Mouse (Mus musculus) MEL (cell line): Measurements from ENCODE around the gene Hps6. TPM values are rescaled to one million over a fixed set of nuclear protein-coding genes. Genes with fewer than 3 reads are reported as not detected.
A peak's percentile ranks its signal among the peaks of the same experiment; 100 is the strongest.

ENCODE experiments used
- DNase-seq: peaks from one replicate; pipeline ENCODE4 v3.0.0; 2011; ENCODE audit warnings: low read depth, low spot score
- H3K27ac ChIP-seq: 2 replicates; pipeline ENCODE4 v1.5.1; 2012; ENCODE audit warnings: low read depth, mild to moderate bottlenecking, control low read depth, low read length, moderate library complexity; ENCODE audit not compliant: control insufficient read depth
- H3K27me3 ChIP-seq, 2 experiments: fragments of 150-350 bp in 1 of 2; sonication (generic) in 1 of 2; 2 replicates each; pipeline ENCODE4 v1.6.1; 2012; ENCODE audit warnings: low read length in 2 of 2, mild to moderate bottlenecking in 2 of 2, improper control_type of control experiment in 1 of 2, moderate library complexity in 1 of 2; ENCODE audit not compliant: insufficient read depth in 2 of 2, control insufficient read depth in 1 of 2
- H3K36me3 ChIP-seq, 2 experiments: 2 replicates each; pipeline ENCODE4 v1.6.1; 2012 to 2014; ENCODE audit warnings: low read length in 2 of 2, improper control_type of control experiment in 1 of 2, inconsistent platforms in 1 of 2, mild to moderate bottlenecking in 1 of 2; ENCODE audit not compliant: insufficient read depth in 2 of 2, control insufficient read depth in 1 of 2
- H3K4me1 ChIP-seq, 2 experiments: fragments of 150-350 bp in 1 of 2; sonication (generic) in 1 of 2; 2 replicates each; pipeline ENCODE4 v1.6.1; 2012; ENCODE audit warnings: low read length in 2 of 2, improper control_type of control experiment in 1 of 2, mild to moderate bottlenecking in 1 of 2; ENCODE audit not compliant: insufficient read depth in 2 of 2, control insufficient read depth in 1 of 2
- H3K4me3 ChIP-seq, 2 experiments: fragments of 150-350 bp in 1 of 2; sonication (generic) in 1 of 2; 2 replicates each; pipeline ENCODE4 v1.5.1; 2012; ENCODE audit warnings: low read depth in 2 of 2, low read length in 2 of 2, mild to moderate bottlenecking in 2 of 2, moderate library complexity in 2 of 2, control low read depth in 1 of 2, improper control_type of control experiment in 1 of 2; ENCODE audit not compliant: control insufficient read depth in 1 of 2, insufficient read depth in 1 of 2
- H3K79me2 ChIP-seq: 2 replicates; pipeline ENCODE4 v1.6.1; 2012; ENCODE audit warnings: mild to moderate bottlenecking, low read length, moderate library complexity; ENCODE audit not compliant: control insufficient read depth, poor library complexity, insufficient read depth
- H3K9ac ChIP-seq: 2 replicates; pipeline ENCODE4 v1.6.1; 2012; ENCODE audit warnings: low read depth, mild to moderate bottlenecking, control low read depth, low read length, moderate library complexity; ENCODE audit not compliant: control insufficient read depth, poor library complexity, severe bottlenecking
- H3K9me3 ChIP-seq: fragments of 150-350 bp; sonication (generic); replicated peaks from 2 replicates; pipeline ENCODE4 v1.6.1; 2012; ENCODE audit warnings: mild to moderate bottlenecking, low read length, improper control_type of control experiment, moderate library complexity; ENCODE audit not compliant: insufficient read depth
- BHLHE40 ChIP-seq: IDR thresholded peaks from 2 replicates; pipeline ENCODE4 v1.6.1; 2012; ENCODE audit warnings: low read depth, mild to moderate bottlenecking, inconsistent platforms, low read length, improper control_type of control experiment, borderline replicate concordance
- CHD1 ChIP-seq: IDR thresholded peaks from 2 replicates; pipeline ENCODE4 v1.6.1; 2012; ENCODE audit warnings: low read depth, mild to moderate bottlenecking, inconsistent platforms, low read length, improper control_type of control experiment
- CTCF ChIP-seq, 3 experiments: IDR thresholded peaks in 2 of 3; conservative IDR thresholded peaks in 1 of 3; 2 replicates each; pipeline ENCODE4 v1.5.1; 2011 to 2012; ENCODE audit warnings: low read length in 3 of 3, low read depth in 2 of 3, mild to moderate bottlenecking in 2 of 3, improper control_type of control experiment in 1 of 3, inconsistent platforms in 1 of 3, mixed read lengths in 1 of 3, moderate library complexity in 1 of 3; ENCODE audit not compliant: control insufficient read depth in 1 of 3, insufficient read depth in 1 of 3, poor library complexity in 1 of 3, severe bottlenecking in 1 of 3
- E2F4 ChIP-seq: IDR thresholded peaks from 2 replicates; pipeline ENCODE4 v1.6.1; 2011; ENCODE audit warnings: low read depth, low read length, improper control_type of control experiment, borderline replicate concordance
- ELF1 ChIP-seq: IDR thresholded peaks from 2 replicates; pipeline ENCODE4 v1.6.1; 2014; ENCODE audit warnings: low read depth, mild to moderate bottlenecking, inconsistent platforms, low read length, improper control_type of control experiment, moderate library complexity
- EP300 ChIP-seq, 2 experiments: IDR thresholded peaks; 2 replicates each; pipeline ENCODE4 v1.6.1; 2011; ENCODE audit warnings: improper control_type of control experiment in 2 of 2, low read length in 2 of 2, low read depth in 1 of 2, mild to moderate bottlenecking in 1 of 2
- GATA1 ChIP-seq: IDR thresholded peaks from 2 replicates; pipeline ENCODE4 v1.6.1; 2011; ENCODE audit warnings: low read depth, low read length, improper control_type of control experiment
- HCFC1 ChIP-seq: IDR thresholded peaks from 2 replicates; pipeline ENCODE4 v1.6.1; 2012; ENCODE audit warnings: low read depth, mild to moderate bottlenecking, inconsistent platforms, low read length, improper control_type of control experiment, moderate library complexity
- JUND ChIP-seq: IDR thresholded peaks from 2 replicates; pipeline ENCODE4 v1.6.1; 2011; ENCODE audit warnings: low read depth, mild to moderate bottlenecking, improper control_type of control experiment, low read length
- KAT2A ChIP-seq: conservative IDR thresholded peaks from 2 replicates; pipeline ENCODE4 v1.6.1; 2012; ENCODE audit warnings: low read depth, low read length, improper control_type of control experiment, inconsistent platforms
- MAFK ChIP-seq: IDR thresholded peaks from 2 replicates; pipeline ENCODE4 v1.6.1; 2011; ENCODE audit warnings: low read depth, mild to moderate bottlenecking, low read length, improper control_type of control experiment, borderline replicate concordance
- MAZ ChIP-seq: IDR thresholded peaks from 2 replicates; pipeline ENCODE4 v1.6.1; 2012; ENCODE audit warnings: low read depth, mild to moderate bottlenecking, inconsistent platforms, low read length, improper control_type of control experiment
- MXI1 ChIP-seq: IDR thresholded peaks from 2 replicates; pipeline ENCODE4 v1.6.1; 2011; ENCODE audit warnings: mild to moderate bottlenecking, low read depth, low read length, improper control_type of control experiment
- MYB ChIP-seq: IDR thresholded peaks from 2 replicates; pipeline ENCODE4 v1.6.1; 2011; ENCODE audit warnings: mild to moderate bottlenecking, low read depth, low read length, improper control_type of control experiment
- NELFE ChIP-seq: IDR thresholded peaks from 2 replicates; pipeline ENCODE4 v1.6.1; 2011; ENCODE audit warnings: low read depth, low read length, improper control_type of control experiment
- NRF1 ChIP-seq: IDR thresholded peaks from 2 replicates; pipeline ENCODE4 v1.6.1; 2014; ENCODE audit warnings: low read depth, mild to moderate bottlenecking, inconsistent platforms, low read length, improper control_type of control experiment, moderate library complexity; ENCODE audit not compliant: poor library complexity, insufficient read depth, severe bottlenecking
- POLR2A ChIP-seq, 2 experiments: IDR thresholded peaks; 2 replicates each; pipeline ENCODE4 v1.6.1; 2011 to 2012; ENCODE audit warnings: low read length in 2 of 2, mild to moderate bottlenecking in 2 of 2, control low read depth in 1 of 2, improper control_type of control experiment in 1 of 2, low read depth in 1 of 2, moderate library complexity in 1 of 2; ENCODE audit not compliant: control insufficient read depth in 1 of 2, insufficient read depth in 1 of 2, poor library complexity in 1 of 2
- POLR2AphosphoS2 ChIP-seq: IDR thresholded peaks from 2 replicates; pipeline ENCODE4 v1.6.1; 2011; ENCODE audit warnings: low read length, improper control_type of control experiment
- RAD21 ChIP-seq: IDR thresholded peaks from 2 replicates; pipeline ENCODE4 v1.6.1; 2011; ENCODE audit warnings: mild to moderate bottlenecking, low read depth, low read length, improper control_type of control experiment
- SIN3A ChIP-seq: IDR thresholded peaks from 2 replicates; pipeline ENCODE4 v1.6.1; 2012; ENCODE audit warnings: low read length, improper control_type of control experiment, inconsistent platforms
- TBP ChIP-seq: IDR thresholded peaks from 2 replicates; pipeline ENCODE4 v1.8.0; 2011; ENCODE audit warnings: low read depth, low read length, improper control_type of control experiment
- TCF12 ChIP-seq: IDR thresholded peaks from 2 replicates; pipeline ENCODE4 v1.6.1; 2014; ENCODE audit warnings: low read depth, mild to moderate bottlenecking, inconsistent platforms, low read length, improper control_type of control experiment, moderate library complexity
- USF2 ChIP-seq, 2 experiments: IDR thresholded peaks; 2 replicates each; pipeline ENCODE4 v1.6.1; 2011 to 2012; ENCODE audit warnings: improper control_type of control experiment in 2 of 2, low read length in 2 of 2, borderline replicate concordance in 1 of 2, inconsistent platforms in 1 of 2, low read depth in 1 of 2, mild to moderate bottlenecking in 1 of 2; ENCODE audit not compliant: insufficient read depth in 1 of 2
- ZKSCAN1 ChIP-seq: IDR thresholded peaks from 2 replicates; pipeline ENCODE4 v1.6.1; 2012; ENCODE audit warnings: low read depth, mild to moderate bottlenecking, inconsistent platforms, low read length, improper control_type of control experiment, moderate library complexity
- ZMIZ1 ChIP-seq: IDR thresholded peaks from 2 replicates; pipeline ENCODE4 v1.6.1; 2012; ENCODE audit warnings: low read depth, mild to moderate bottlenecking, inconsistent platforms, low read length, improper control_type of control experiment, moderate library complexity
- ZNF384 ChIP-seq: IDR thresholded peaks from 2 replicates; pipeline ENCODE4 v1.6.1; 2012; ENCODE audit warnings: low read depth, mild to moderate bottlenecking, inconsistent platforms, low read length, improper control_type of control experiment
- polyA plus RNA-seq, 2 experiments: library from polyadenylated mRNA; stranded (reverse) in 1 of 2; unstranded in 1 of 2; fragments of >175 nt in 1 of 2; fragments of >200 nt in 1 of 2; gene quantifications; 2 replicates each; pipeline versions ENCODE4 v1.2.1 to v1.2.4; 2012; ENCODE audit warnings: low replicate concordance in 2 of 2, low read depth in 1 of 2; ENCODE audit not compliant: insufficient read length in 2 of 2, insufficient read depth in 1 of 2, missing spikeins in 1 of 2
- total RNA-seq: library from RNA; depleted of rRNA; stranded (reverse); fragments of 300-350 nt; gene quantifications from 2 replicates; pipeline ENCODE4 v1.2.3, GENCODE M21; 2012

Hps6 gene
- total and polyA plus RNA-seq, 3 experiments, result 11.5 to 13.2 TPM; not detected in 1

GRCm38 (mm10) chr19:46038851-46039260, 35.5 kb downstream of the Hps6 start:
- TF ChIP-seq HCFC1, result no peak
- TF ChIP-seq POLR2A (IDR thresholded peaks at IDR 0.05; ENCODE audit: control insufficient read depth in 1 of 2, insufficient read depth in 1 of 2, low read depth in 1 of 2, low read length in 2 of 2, poor library complexity in 1 of 2), result peak in 1 of 2 experiments; percentile 39; a peak in 1 of 4 replicates
- Histone ChIP-seq H3K27ac (peak overlapping the region; percentile 99), H3K4me3 (peak overlapping the region; percentile 76 to 85), H3K79me2 (peaks cover 87% of the 10 kb centered on the region), H3K4me1 (peaks cover 23 to 53% of the 10 kb centered on the region in 2 experiments), H3K36me3 (peaks cover 18 to 48% of the 10 kb centered on the region in 2 experiments), H3K9ac (peak overlapping the region; percentile 86), H3K27me3 (no peaks in the 10 kb centered on the region), H3K9me3 (no peaks in the 10 kb centered on the region)
- peak; percentile 53 for DNase-seq

GRCm38 (mm10) chr19:46039478-46039877, 36.2 kb downstream of the Hps6 start:
- Histone ChIP-seq H3K9ac (peak overlapping the region; percentile 86), H3K36me3 (peaks cover 14 to 49% of the 10 kb centered on the region in 2 experiments), H3K4me1 (peaks cover 23 to 57% of the 10 kb centered on the region in 2 experiments), H3K27ac (peak overlapping the region; percentile 90), H3K79me2 (peaks cover 91% of the 10 kb centered on the region), H3K9me3 (no peaks in the 10 kb centered on the region), H3K4me3 (peak overlapping the region; percentile 76 to 85), H3K27me3 (no peaks in the 10 kb centered on the region)
- peak; percentile 96 for DNase-seq
- peak; percentile 97 for TF ChIP-seq ZMIZ1
- TF ChIP-seq JUND, result no peak
- TF ChIP-seq MYB, result no peak
- TF ChIP-seq HCFC1, result peak; percentile 74
- no peak for TF ChIP-seq CTCF (IDR thresholded peaks at IDR 0.05 in 2 of 3, conservative IDR thresholded peaks at IDR 0.05 in 1 of 3; ENCODE audit: control insufficient read depth in 1 of 3, insufficient read depth in 1 of 3, low read depth in 2 of 3, low read length in 3 of 3, poor library complexity in 1 of 3, severe bottlenecking in 1 of 3)
- TF ChIP-seq BHLHE40, result no peak
- TF ChIP-seq MAFK, result no peak
- peak; percentile 78 for TF ChIP-seq POLR2AphosphoS2
- no peak for TF ChIP-seq USF2 (IDR thresholded peaks at IDR 0.05; ENCODE audit: borderline replicate concordance in 1 of 2, insufficient read depth in 1 of 2, low read depth in 1 of 2, low read length in 2 of 2)
- no peak; the same call in 1 of the 2 replicates for TF ChIP-seq SIN3A
- TF ChIP-seq NELFE, result peak; percentile 90
- no peak; the same call in 1 of the 2 replicates for TF ChIP-seq KAT2A
- TF ChIP-seq TCF12, result peak; percentile 79
- no peak for TF ChIP-seq E2F4
- peak; percentile 62; the same call in 1 of the 2 replicates for TF ChIP-seq ELF1
- TF ChIP-seq RAD21, result no peak
- peak; percentile 99 for TF ChIP-seq MAZ
- 0 out of 2 replicates have a peak, but pooled peaks have one; percentile 20 for TF ChIP-seq NRF1
- peak; percentile 55; the same call in 1 of the 2 replicates for TF ChIP-seq TBP
- no peak for TF ChIP-seq ZNF384
- no peak for TF ChIP-seq MXI1
- no peak for TF ChIP-seq ZKSCAN1
- no peak; the same call in 1 of the 2 replicates for TF ChIP-seq CHD1
- peak in 1 of 2 experiments; percentile 49; a peak in 2 of 4 replicates for TF ChIP-seq EP300 (IDR thresholded peaks at IDR 0.05; ENCODE audit: low read depth in 1 of 2, low read length in 2 of 2)
- no peak for TF ChIP-seq GATA1
- TF ChIP-seq POLR2A (IDR thresholded peaks at IDR 0.05; ENCODE audit: control insufficient read depth in 1 of 2, insufficient read depth in 1 of 2, low read depth in 1 of 2, low read length in 2 of 2, poor library complexity in 1 of 2), result peak; percentile 79 to 88
